Mouse (Mus musculus) stomach, postnatal 0 days (tissue): Measurements from ENCODE around the gene Prkcb.

Experiments
- CTCF ChIP-seq: IDR thresholded peaks from 2 replicates; pipeline ENCODE4 v1.5.1; 2016; ENCODE audit warnings: antibody characterized with exemption, low read depth, mild to moderate bottlenecking, moderate library complexity
- EP300 ChIP-seq: optimal IDR thresholded peaks from 2 replicates; pipeline ENCODE3; 2016; ENCODE audit warnings: antibody characterized with exemption

DNA sequence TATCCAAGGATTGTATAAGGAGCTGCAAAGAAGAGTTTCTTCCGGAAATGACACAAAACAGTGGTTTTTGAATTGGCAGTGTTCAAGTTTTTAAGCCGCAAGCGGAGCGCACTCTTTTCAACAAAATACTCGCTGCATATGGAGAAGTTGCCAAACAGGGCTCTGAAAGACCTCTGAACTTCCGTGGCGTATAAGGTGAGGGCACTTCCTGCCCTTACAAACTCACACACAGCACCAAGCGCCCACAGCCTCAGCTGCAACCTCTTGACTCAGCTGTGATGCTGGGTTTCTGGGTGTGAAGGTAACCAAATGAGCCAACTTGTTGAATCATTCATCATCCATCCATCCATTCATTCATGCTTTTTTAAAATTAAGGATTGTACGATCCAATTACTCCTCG is 125.6 kb downstream of the Prkcb start:
- TF ChIP-seq CTCF (no peak), EP300 (no peak)
